Mouse (Mus musculus) E14TG2a.4 (cell line): ENCODE data around the gene Atg13.

Source experiments
- CTCF ChIP-seq: conservative IDR thresholded peaks from 2 replicates; pipeline ENCODE4 v1.5.1; 2014; ENCODE audit warnings: low read length
- POU5F1 ChIP-seq: IDR thresholded peaks from 2 replicates; pipeline ENCODE4 v1.6.1; 2014; ENCODE audit warnings: low read length, borderline replicate concordance

- TF ChIP-seq CTCF (no peak), POU5F1 (no peak)
These were observed 26.5 kb downstream of the Atg13 start for GRCm38 (mm10) chr2:91683919-91684318.
